Mouse (Mus musculus) liver, embryonic 14.5 days (tissue): Measurements from ENCODE around the gene Rabepk. TPM values are rescaled to one million over a fixed set of nuclear protein-coding genes. Genes with fewer than 3 reads are reported as not detected.
"Not testable (repeated sequence)": the region's sequence is repeated elsewhere in the genome, so short reads cannot be mapped to it uniquely, and the experiment has no call there.

Experiments
- ATAC-seq: fragments of 200-750 bp; cut with Nextera tagmentation; 2 replicates; pipeline ENCODE4 v1.8.0; 2017; ENCODE audit warnings: moderate number of reproducible peaks, mild to moderate bottlenecking, moderate library complexity; ENCODE audit not compliant: insufficient read depth
- DNase-seq, 3 experiments: peaks; one replicate each; pipeline ENCODE4 v3.0.0-alpha.2; 2012 to 2013; ENCODE audit warnings: low read depth in 3 of 3, low spot score in 3 of 3
- H3K27ac ChIP-seq: fragments of 300-500 bp; sonication (generic); 2 replicates; pipeline ENCODE4 v1.5.1; 2014; ENCODE audit warnings: moderate library complexity, mild to moderate bottlenecking, control low read depth, inconsistent platforms
- H3K27me3 ChIP-seq: fragments of 300-500 bp; sonication (generic); 2 replicates; pipeline ENCODE4 v1.6.1; 2014; ENCODE audit warnings: mild to moderate bottlenecking, low read length, moderate library complexity; ENCODE audit not compliant: control insufficient read depth, insufficient read depth
- H3K36me3 ChIP-seq: fragments of 300-500 bp; sonication (generic); replicated peaks from 2 replicates; pipeline ENCODE4 v1.6.1; 2014; ENCODE audit warnings: low read depth; ENCODE audit not compliant: control insufficient read depth, insufficient read depth
- H3K4me1 ChIP-seq, 2 experiments: fragments of 200-500 bp in 1 of 2; fragments of 300-500 bp in 1 of 2; sonication (generic) in 1 of 2; replicated peaks; 2 replicates each; pipeline ENCODE4 v1.6.1; 2012 to 2014; ENCODE audit warnings: antibody characterized with exemption in 1 of 2, inconsistent platforms in 1 of 2, low read length in 1 of 2; ENCODE audit not compliant: control insufficient read depth in 2 of 2, insufficient read depth in 2 of 2
- H3K4me2 ChIP-seq: fragments of 300-500 bp; sonication (generic); 2 replicates; pipeline ENCODE4 v1.6.1; 2014; ENCODE audit warnings: low read depth, mild to moderate bottlenecking, control low read depth, moderate library complexity
- H3K4me3 ChIP-seq, 2 experiments: fragments of 200-500 bp in 1 of 2; fragments of 300-500 bp in 1 of 2; sonication (generic) in 1 of 2; 2 replicates each; pipeline ENCODE4 v1.5.1; 2012 to 2014; ENCODE audit warnings: low read depth in 2 of 2, low read length in 2 of 2, mild to moderate bottlenecking in 2 of 2, control low read depth in 1 of 2, inconsistent platforms in 1 of 2, moderate library complexity in 1 of 2; ENCODE audit not compliant: insufficient read depth in 1 of 2
- H3K9ac ChIP-seq: fragments of 300-500 bp; sonication (generic); replicated peaks from 2 replicates; pipeline ENCODE4 v1.6.1; 2014; ENCODE audit warnings: mild to moderate bottlenecking, control low read depth, moderate library complexity
- H3K9me3 ChIP-seq: fragments of 300-500 bp; sonication (generic); 2 replicates; pipeline ENCODE4 v1.6.1; 2016; ENCODE audit warnings: low read length, mixed read lengths; ENCODE audit not compliant: control insufficient read depth
- CTCF ChIP-seq: IDR thresholded peaks from 2 replicates; pipeline ENCODE4 v1.5.1; 2016; ENCODE audit warnings: antibody characterized with exemption, low read depth, control low read depth
- EP300 ChIP-seq: IDR thresholded peaks from 2 replicates; pipeline ENCODE4 v1.6.1; 2016; ENCODE audit warnings: antibody characterized with exemption, low read depth
- WGBS: fragments of 180-500 bp; shearing (Covaris S2); extraction: QIAGEN DNeasy Blood & Tissue Kit; methylation state at CpG from one replicate; pipeline ENCODE4 v1.1.7; 2014; ENCODE audit not compliant: insufficient replicate concordance; 5-methylcytosine and 5-hydroxymethylcytosine counted together
- polyA plus RNA-seq, 2 experiments: library from polyadenylated mRNA; depleted of rRNA in 1 of 2; stranded (reverse) in 1 of 2; unstranded in 1 of 2; fragments of >200 nt; fragmentation: Nextera tagmentation in 1 of 2; extraction: Ambion mirVana in 1 of 2; gene quantifications; 2 replicates each; pipeline versions ENCODE4 v1.2.1 to v1.2.3; 2012 to 2014

The Rabepk gene
- polyA plus RNA-seq, 2 experiments, result 15.3 to 25.6 TPM

- ATAC-seq (peak; percentile 46), DNase-seq (peak; percentile 65 to 77 (median 75))
- H3K4me1 ChIP-seq, result peaks cover 51 to 52% of the 10 kb centered on the region in 2 experiments
- no peaks in the 10 kb centered on the region for H3K9me3 ChIP-seq
- TF ChIP-seq EP300 (peak; percentile 76), CTCF (no peak)
- peak overlapping the region; percentile 54 for H3K9ac ChIP-seq
- H3K4me3 ChIP-seq, result peak overlapping the region in 1 of 2 experiments; percentile 83; a peak in 2 of 4 replicates
- peak overlapping the region; percentile 87 for H3K4me2 ChIP-seq
- H3K27me3 ChIP-seq, result no peaks in the 10 kb centered on the region
- peaks cover 56% of the 10 kb centered on the region for H3K36me3 ChIP-seq
- H3K27ac ChIP-seq, result peak overlapping the region; percentile 91
- WGBS, result 15% methylated on average over 1 of the region's 1 CpGs
Observed at GRCm38 (mm10) chr2:34804815-34805214, 5.1 kb upstream of the Rabepk start.

- H3K4me2 ChIP-seq, result peak overlapping the region; percentile 87
- ATAC-seq, result no peak
- peak overlapping the region; percentile 91 for H3K27ac ChIP-seq
- H3K36me3 ChIP-seq, result peaks cover 49% of the 10 kb centered on the region
- peak overlapping the region; percentile 33 to 83; a peak in 3 of 4 replicates for H3K4me3 ChIP-seq
- TF ChIP-seq CTCF, result no peak
- TF ChIP-seq EP300, result no peak
- peak overlapping the region; percentile 63 for H3K9ac ChIP-seq
- peaks cover 45 to 48% of the 10 kb centered on the region in 2 experiments for H3K4me1 ChIP-seq
- DNase-seq, result no peak
- H3K27me3 ChIP-seq, result no peaks in the 10 kb centered on the region
- WGBS, result 70% methylated on average over 2 of the region's 2 CpGs
- H3K9me3 ChIP-seq, result no peaks in the 10 kb centered on the region
Observed at GRCm38 (mm10) chr2:34804172-34804571, 4.5 kb upstream of the Rabepk start.

GRCm38 (mm10) chr2:34803746-34804145 is 4.0 kb upstream of the Rabepk start:
- Histone ChIP-seq H3K36me3 (peaks cover 45% of the 10 kb centered on the region), H3K9me3 (no peaks in the 10 kb centered on the region), H3K27me3 (no peaks in the 10 kb centered on the region), H3K4me1 (peaks cover 45 to 47% of the 10 kb centered on the region in 2 experiments), H3K9ac (peak overlapping the region; percentile 63), H3K4me2 (peak overlapping the region; percentile 87), H3K4me3 (peak overlapping the region; percentile 83 to 87), H3K27ac (peak overlapping the region; percentile 91)
- DNase-seq (no peak), ATAC-seq (no peak)
- no peak for TF ChIP-seq CTCF
- no peak for TF ChIP-seq EP300
- 59% methylated on average over 3 of the region's 3 CpGs for WGBS

GRCm38 (mm10) chr2:34802565-34803245 is 3.0 kb upstream of the Rabepk start:
- H3K9ac ChIP-seq, result peak overlapping the region; percentile 97
- peaks cover 36% of the 10 kb centered on the region for H3K36me3 ChIP-seq
- peak overlapping the region; percentile 83 to 87 for H3K4me3 ChIP-seq
- H3K27me3 ChIP-seq, H3K9me3 ChIP-seq, DNase-seq: not testable (repeated sequence)
- peak overlapping the region; percentile 92 for H3K27ac ChIP-seq
- H3K4me2 ChIP-seq, result peak overlapping the region; percentile 87
- ATAC-seq, result peak; percentile 44
- WGBS, result under 1% methylated on average over 26 of the region's 32 CpGs
- H3K4me1 ChIP-seq, result peaks cover 44 to 46% of the 10 kb centered on the region in 2 experiments

- Histone ChIP-seq H3K9me3 (no peaks in the 10 kb centered on the region), H3K4me3 (peak overlapping the region; percentile 83 to 87), H3K4me1 (peaks cover 42 to 44% of the 10 kb centered on the region in 2 experiments), H3K9ac (peak overlapping the region; percentile 97), H3K27ac (peak overlapping the region; percentile 92), H3K4me2 (peak overlapping the region; percentile 87), H3K36me3 (peaks cover 29% of the 10 kb centered on the region), H3K27me3 (no peaks in the 10 kb centered on the region)
- 5% methylated on average over 39 of the region's 39 CpGs for WGBS
- TF ChIP-seq CTCF (peak; percentile 50), EP300 (no peak)
- DNase-seq, result peak; percentile 99
- ATAC-seq, result peak; percentile 85
Observed at GRCm38 (mm10) chr2:34801516-34802482, 2.1 kb upstream of the Rabepk start.
